Mouse (Mus musculus) thymus, postnatal 36 days (tissue): ENCODE results near the gene Il17c.

Source experiments
- DNase-seq, 2 experiments: peaks; one replicate each; pipeline ENCODE4 v3.0.0; 2022; ENCODE audit warnings: mixed read lengths in 2 of 2

The Il17c gene

GRCm38 (mm10) chr8:122431694-122432442 is 10.0 kb downstream of the Il17c start:
- peak; percentile 46 to 61 for DNase-seq

- peak; percentile 87 to 90 for DNase-seq
These were observed 10.8 kb downstream of the Il17c start, which contains the start of gene Cyba for GRCm38 (mm10) chr8:122432443-122433268. Gene Cyba, minus strand, starts transcription at chr8:122432930.

GRCm38 (mm10) chr8:122433269-122433905 is 11.6 kb downstream of the Il17c start:
- DNase-seq = no peak

GRCm38 (mm10) chr8:122435375-122435774 is 13.6 kb downstream of the Il17c start:
- no peak for DNase-seq

- no peak for DNase-seq
These were observed 14.3 kb downstream of the Il17c start for GRCm38 (mm10) chr8:122436146-122436545.

GRCm38 (mm10) chr8:122436586-122437125 is 14.8 kb downstream of the Il17c start:
- no peak for DNase-seq

GRCm38 (mm10) chr8:122437708-122438331 is 16.0 kb downstream of the Il17c start:
- DNase-seq = peak in 1 of 2 experiments; percentile 32

- no peak for DNase-seq
These were observed 17.5 kb downstream of the Il17c start for GRCm38 (mm10) chr8:122439336-122439735.

- no peak for DNase-seq
These were observed 19.5 kb downstream of the Il17c start for GRCm38 (mm10) chr8:122441326-122441725.

- DNase-seq = no peak
These were observed 20.5 kb downstream of the Il17c start for GRCm38 (mm10) chr8:122442356-122442755.

- peak in 1 of 2 experiments; percentile 32 for DNase-seq
These were observed 21.0 kb downstream of the Il17c start for GRCm38 (mm10) chr8:122442781-122443180.

- DNase-seq = peak; percentile 96 to 99
These were observed 21.6 kb downstream of the Il17c start, which contains the start of gene Mvd for GRCm38 (mm10) chr8:122443262-122444006. Gene Mvd, minus strand, starts transcription at chr8:122443422.

GRCm38 (mm10) chr8:122444058-122444748 is 22.4 kb downstream of the Il17c start:
- DNase-seq = no peak

- DNase-seq = no peak
These were observed 23.4 kb downstream of the Il17c start for GRCm38 (mm10) chr8:122445203-122445602.

- DNase-seq = peak in 1 of 2 experiments; percentile 3
These were observed 29.4 kb downstream of the Il17c start for GRCm38 (mm10) chr8:122451161-122451703.

- peak in 1 of 2 experiments; percentile 10 for DNase-seq
These were observed 30.3 kb downstream of the Il17c start for GRCm38 (mm10) chr8:122452154-122452553.

- no peak for DNase-seq
These were observed 32.6 kb downstream of the Il17c start for GRCm38 (mm10) chr8:122454409-122454808.

GRCm38 (mm10) chr8:122457171-122457570 is 35.4 kb downstream of the Il17c start:
- DNase-seq = no peak

GRCm38 (mm10) chr8:122459218-122459900 is 37.5 kb downstream of the Il17c start:
- DNase-seq = peak; percentile 75 to 78

GRCm38 (mm10) chr8:122459990-122460389 is 38.2 kb downstream of the Il17c start:
- DNase-seq = peak; percentile 49 to 62
